Comparison of ENCODE assay signal across 24 mouse cellular contexts in the genomic region with DNA sequence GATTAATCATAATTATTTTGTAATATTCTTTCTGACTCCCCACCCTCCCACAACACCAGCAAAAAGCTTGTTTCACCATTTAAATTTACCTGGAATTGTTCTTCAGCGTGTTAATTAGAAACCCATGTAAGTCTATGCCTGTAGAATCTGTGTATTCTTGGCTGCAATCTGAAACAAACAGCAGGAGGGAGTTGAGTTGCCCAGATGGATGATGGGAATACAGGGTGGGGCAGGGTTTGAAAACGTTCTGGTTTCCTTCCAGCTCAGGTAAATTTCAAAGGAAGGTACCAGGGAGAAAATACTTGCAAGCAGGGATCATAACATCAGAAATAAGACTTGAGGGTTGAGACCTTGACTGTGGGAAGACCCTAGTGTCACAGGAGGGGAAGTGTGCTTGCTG. TPM values are rescaled to one million over a fixed set of nuclear protein-coding genes. Genes with fewer than 3 reads are reported as not detected.
A peak's percentile ranks its signal among the peaks of the same experiment; 100 is the strongest.
DNase-seq lines count a peak whose midpoint lies in the region; ATAC-seq and TF ChIP-seq lines count a peak whose summit lies in the region.
"Had no signal": no experiment of that assay in that cellular context is flagged by ENCODE, and none has a peak within 500 bp of the region (broad histone marks: within the 10 kb centered on the region; RNA-seq: fewer than 3 reads in every experiment).

No protein-coding gene starts in this region.

- H3K27me3 ChIP-seq in forebrain, postnatal 0 days (ENCODE audit: insufficient read depth, low read length): no peaks in the 10 kb centered on the region
- H3K27me3 ChIP-seq in forebrain, embryonic 14.5 days (replicated peaks; ENCODE audit: control insufficient read depth, insufficient read depth, low read length): no peaks in the 10 kb centered on the region
- H3K27me3 ChIP-seq in intestine, embryonic 14.5 days (replicated peaks; ENCODE audit: control insufficient read depth, insufficient read depth, low read length): no peaks in the 10 kb centered on the region
- no peaks in the 10 kb centered on the region for H3K27me3 ChIP-seq in intestine, embryonic 16.5 days (replicated peaks; ENCODE audit: control insufficient read depth, insufficient read depth, low read length)
- H3K27me3 ChIP-seq: forebrain, embryonic 13.5 days; heart, embryonic 12.5 days; heart, embryonic 15.5 days had no signal

- H3K9ac ChIP-seq in forebrain, postnatal 0 days: no peak overlapping the region
- H3K9ac ChIP-seq in forebrain, embryonic 14.5 days (ENCODE audit: low read length): no peak overlapping the region
- no peak overlapping the region for H3K9ac ChIP-seq in intestine, embryonic 14.5 days (ENCODE audit: low read length)
- no peak overlapping the region for H3K9ac ChIP-seq in intestine, embryonic 16.5 days (ENCODE audit: low read depth, low read length)
- H3K9ac ChIP-seq: forebrain, embryonic 13.5 days; heart, embryonic 12.5 days; heart, embryonic 15.5 days; hindbrain, embryonic 14.5 days had no signal

- DNase-seq in forebrain, postnatal 0 days: no peak
- DNase-seq in forebrain, embryonic 14.5 days (ENCODE audit: low spot score): no peak
- DNase-seq in intestine, embryonic 14.5 days (ENCODE audit: low spot score): peak; percentile 23
- DNase-seq in right cerebral cortex, postnatal 25 days: peak; percentile 3
- no peak for DNase-seq in right cerebral cortex, postnatal 14 days
- DNase-seq: adrenal gland, adult 2 months; adrenal gland, postnatal 14 days; cerebellum, adult 9-10 months; cerebellum, postnatal 36 days; gastrocnemius, postnatal 25 days; heart, adult 2 months; heart, postnatal 10 days; heart, postnatal 4 days; kidney, adult 11 months had no signal

- H3K36me3 ChIP-seq in forebrain, postnatal 0 days (ENCODE audit: insufficient read depth): peaks cover 44% of the 10 kb centered on the region
- no peaks in the 10 kb centered on the region for H3K36me3 ChIP-seq in forebrain, embryonic 14.5 days (ENCODE audit: control insufficient read depth, insufficient read depth, low read length)
- H3K36me3 ChIP-seq in intestine, embryonic 14.5 days (ENCODE audit: control insufficient read depth, insufficient read depth, low read length): no peaks in the 10 kb centered on the region
- no peaks in the 10 kb centered on the region for H3K36me3 ChIP-seq in intestine, embryonic 16.5 days (ENCODE audit: control insufficient read depth, insufficient read depth, low read length)
- H3K36me3 ChIP-seq: forebrain, embryonic 10.5 days; heart, embryonic 12.5 days; heart, embryonic 15.5 days had no signal

- 0 out of 2 replicates have a peak overlapping the region, but pooled peaks have one; percentile 16 for H3K27ac ChIP-seq in forebrain, postnatal 0 days (ENCODE audit: low read depth, low read length)
- H3K27ac ChIP-seq in forebrain, embryonic 14.5 days (ENCODE audit: low read depth, low read length): no peak overlapping the region
- no peak overlapping the region for H3K27ac ChIP-seq in intestine, embryonic 14.5 days (ENCODE audit: low read depth)
- no peak overlapping the region for H3K27ac ChIP-seq in intestine, embryonic 16.5 days (ENCODE audit: low read length)
- H3K27ac ChIP-seq: forebrain, embryonic 10.5 days; forebrain, embryonic 13.5 days; heart, adult 2 months; hindbrain, embryonic 14.5 days; hindbrain, postnatal 0 days had no signal

- H3K9me3 ChIP-seq in forebrain, postnatal 0 days (ENCODE audit: low read length): no peaks in the 10 kb centered on the region
- no peaks in the 10 kb centered on the region for H3K9me3 ChIP-seq in forebrain, embryonic 14.5 days (replicated peaks; ENCODE audit: control insufficient read depth, low read length)
- H3K9me3 ChIP-seq in intestine, embryonic 14.5 days (ENCODE audit: control insufficient read depth, low read length): no peaks in the 10 kb centered on the region
- H3K9me3 ChIP-seq in intestine, embryonic 16.5 days (ENCODE audit: control insufficient read depth, low read length): no peaks in the 10 kb centered on the region
- H3K9me3 ChIP-seq: forebrain, embryonic 10.5 days; forebrain, embryonic 13.5 days; heart, embryonic 12.5 days; heart, embryonic 15.5 days had no signal

- no peak overlapping the region for H3K4me2 ChIP-seq in forebrain, postnatal 0 days (ENCODE audit: low read depth)
- no peak overlapping the region for H3K4me2 ChIP-seq in forebrain, embryonic 14.5 days (ENCODE audit: low read length)
- no peak overlapping the region for H3K4me2 ChIP-seq in intestine, embryonic 14.5 days (ENCODE audit: low read length)
- H3K4me2 ChIP-seq in intestine, embryonic 16.5 days (ENCODE audit: low read depth, low read length): no peak overlapping the region
- H3K4me2 ChIP-seq: forebrain, embryonic 13.5 days; heart, embryonic 12.5 days; heart, embryonic 15.5 days; hindbrain, embryonic 14.5 days had no signal

- 52% methylated on average over 2 of the region's 2 CpGs for WGBS in forebrain, postnatal 0 days
- 62% methylated on average over 2 of the region's 2 CpGs for WGBS in forebrain, embryonic 14.5 days
- 65% methylated on average over 2 of the region's 2 CpGs for WGBS in intestine, embryonic 14.5 days
- 72% methylated on average over 2 of the region's 2 CpGs for WGBS in intestine, embryonic 16.5 days

- no peak for TF ChIP-seq CTCF in forebrain, postnatal 0 days (IDR thresholded peaks at IDR 0.05; ENCODE audit: low read depth)

- no peak for ATAC-seq in forebrain, postnatal 0 days
- no peak for ATAC-seq in forebrain, embryonic 14.5 days
- no peak for ATAC-seq in intestine, embryonic 14.5 days (replicated peaks; ENCODE audit: low FRiP score, low TSS enrichment, low read depth)
- ATAC-seq in intestine, embryonic 16.5 days: no peak
- ATAC-seq: CD4-positive, CD25-positive, alpha-beta regulatory T cell, adult 4 months; forebrain, embryonic 13.5 days; hindbrain, postnatal 0 days; inflammation-experienced regulatory T-cells, adult 6 months had no signal

- H3K4me3 ChIP-seq in forebrain, postnatal 0 days (ENCODE audit: low read depth, low read length): no peak overlapping the region
- H3K4me3 ChIP-seq in forebrain, embryonic 14.5 days (ENCODE audit: low read depth, low read length): no peak overlapping the region
- H3K4me3 ChIP-seq in intestine, embryonic 14.5 days (ENCODE audit: low read depth, low read length): no peak overlapping the region
- no peak overlapping the region for H3K4me3 ChIP-seq in intestine, embryonic 16.5 days (ENCODE audit: low read length)
- H3K4me3 ChIP-seq: forebrain, embryonic 10.5 days; forebrain, embryonic 13.5 days; heart, adult 2 months; heart, embryonic 12.5 days; heart, embryonic 15.5 days had no signal

- 0 out of 2 replicates have a peak, but pooled peaks cover 5% of the 10 kb centered on the region for H3K4me1 ChIP-seq in forebrain, postnatal 0 days (ENCODE audit: insufficient read depth)
- H3K4me1 ChIP-seq in forebrain, embryonic 14.5 days (ENCODE audit: control insufficient read depth, insufficient read depth, low read length): peaks cover 8% of the 10 kb centered on the region
- H3K4me1 ChIP-seq in intestine, embryonic 14.5 days (replicated peaks; ENCODE audit: control insufficient read depth, insufficient read depth, low read length): no peaks in the 10 kb centered on the region
- peaks cover 6% of the 10 kb centered on the region; the same call in 1 of the 2 replicates for H3K4me1 ChIP-seq in intestine, embryonic 16.5 days (ENCODE audit: control insufficient read depth, insufficient read depth, low read length)

RNA-seq across cellular contexts. Expression of a gene that starts 58.2 kb away (rescaled TPM):
- total RNA-seq in forebrain, postnatal 0 days (2014; rRNA removed): 151 and 230 TPM in 2 replicates
- 118 and 122 TPM in 2 replicates for polyA plus RNA-seq in forebrain, postnatal 0 days (2015; fragmentation: Nextera tagmentation; extraction: Ambion mirVana)
- 29.2 and 37.4 TPM in 2 replicates for polyA plus RNA-seq in forebrain, embryonic 14.5 days (2014; fragmentation: Nextera tagmentation; extraction: Ambion mirVana)
- 1.0 and 2.0 TPM in 2 replicates for polyA plus RNA-seq in intestine, embryonic 14.5 days (2014; fragmentation: Nextera tagmentation; extraction: Ambion mirVana)
- 0.73 and 0.98 TPM in 2 replicates for polyA plus RNA-seq in intestine, embryonic 16.5 days (2015; fragmentation: Nextera tagmentation; extraction: Ambion mirVana)
- polyA plus RNA-seq: gonadal fat pad, adult 2 months had no signal

Comparison
In these comparisons a context has a peak if more than half of its experiments do, and no peak if none do; other contexts are left out.
1. DNase-seq: peak in intestine, embryonic 14.5 days (single experiment) and right cerebral cortex, postnatal 25 days (single experiment); none in forebrain, postnatal 0 days (single experiment), forebrain, embryonic 14.5 days (single experiment) and right cerebral cortex, postnatal 14 days (single experiment).